Mouse (Mus musculus): Measurements from ENCODE around the gene Cldn18.

The Cldn18 gene

GRCm38 (mm10) chr9:99717134-99717533 lies at the start of gene Cldn18:
TSS of gene Cldn18 (minus strand) at chr9:99717267.
- no peak for DNase-seq (ENCODE audit: extremely low spot score, low spot score)

DNA sequence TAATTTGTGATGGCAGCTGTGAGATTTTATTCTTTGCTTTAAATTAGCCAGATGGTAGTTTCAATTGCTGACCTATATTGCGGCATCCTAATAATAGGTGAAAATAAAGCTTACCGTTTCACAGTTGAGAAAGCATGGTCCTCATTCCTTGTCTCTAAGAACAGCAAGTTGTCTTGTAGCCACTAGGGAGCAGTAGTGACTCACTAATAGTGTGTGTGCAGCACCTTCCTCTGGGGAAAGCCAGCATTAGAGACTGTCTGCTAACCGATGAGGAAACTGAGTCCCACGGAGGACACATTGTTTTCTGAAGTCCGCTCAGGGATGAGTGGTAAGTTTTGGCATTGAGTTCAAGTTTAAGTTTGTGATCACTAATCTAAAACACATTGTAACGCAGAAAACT lies 46.5 kb upstream of the Cldn18 start:
- DNase-seq (ENCODE audit: extremely low spot score, low spot score), result no peak

GRCm38 (mm10) chr9:99750272-99750671 lies 33.2 kb upstream of the Cldn18 start:
- DNase-seq (ENCODE audit: extremely low spot score, low spot score), result no peak

- no peak for DNase-seq (ENCODE audit: extremely low spot score, low spot score)
Observed at GRCm38 (mm10) chr9:99748279-99748678, 31.2 kb upstream of the Cldn18 start.

GRCm38 (mm10) chr9:99747731-99748130 lies 30.7 kb upstream of the Cldn18 start:
- DNase-seq (ENCODE audit: extremely low spot score, low spot score), result no peak

GRCm38 (mm10) chr9:99744548-99744947 lies 27.5 kb upstream of the Cldn18 start:
- DNase-seq (ENCODE audit: extremely low spot score, low spot score), result no peak

DNA sequence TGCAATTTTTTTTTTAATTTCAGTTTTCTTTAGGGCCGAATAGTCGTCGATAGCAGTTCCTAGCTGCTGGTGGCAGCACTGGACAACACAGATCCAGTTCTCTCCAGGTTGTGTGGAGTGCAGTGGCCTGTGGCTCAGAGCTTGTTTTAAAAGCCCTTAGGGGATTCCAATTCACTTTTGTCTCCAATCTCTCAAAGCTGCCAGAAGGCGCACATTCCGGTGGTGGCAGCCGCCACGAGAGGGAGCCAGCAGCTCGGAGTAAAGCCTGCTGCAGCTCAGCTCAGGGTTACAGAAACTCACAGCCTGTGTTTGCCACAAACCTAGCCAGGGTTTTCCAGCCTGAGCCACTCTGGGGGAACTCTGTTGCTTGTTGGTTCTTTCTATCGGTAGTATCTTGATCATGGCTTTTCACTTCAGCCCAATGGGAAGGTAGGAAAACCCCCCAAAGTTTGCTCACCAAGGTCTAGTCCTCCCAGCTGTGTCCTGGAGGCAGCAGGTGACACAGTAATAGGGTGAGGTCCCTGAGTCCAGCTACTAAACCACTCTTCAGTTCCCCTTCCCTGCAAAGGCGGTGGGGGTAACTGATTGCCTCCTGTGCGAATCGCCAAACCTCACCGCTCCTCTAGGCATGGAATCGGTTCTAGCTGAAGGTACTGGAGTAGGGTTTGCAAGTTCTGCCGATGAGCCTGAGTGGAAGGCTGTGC lies 13.0 kb upstream of the Cldn18 start:
- peak; percentile 77 for DNase-seq (ENCODE audit: extremely low spot score, low spot score)

GRCm38 (mm10) chr9:99727819-99728218 lies 10.8 kb upstream of the Cldn18 start:
- no peak for DNase-seq (ENCODE audit: extremely low spot score, low spot score)

DNA sequence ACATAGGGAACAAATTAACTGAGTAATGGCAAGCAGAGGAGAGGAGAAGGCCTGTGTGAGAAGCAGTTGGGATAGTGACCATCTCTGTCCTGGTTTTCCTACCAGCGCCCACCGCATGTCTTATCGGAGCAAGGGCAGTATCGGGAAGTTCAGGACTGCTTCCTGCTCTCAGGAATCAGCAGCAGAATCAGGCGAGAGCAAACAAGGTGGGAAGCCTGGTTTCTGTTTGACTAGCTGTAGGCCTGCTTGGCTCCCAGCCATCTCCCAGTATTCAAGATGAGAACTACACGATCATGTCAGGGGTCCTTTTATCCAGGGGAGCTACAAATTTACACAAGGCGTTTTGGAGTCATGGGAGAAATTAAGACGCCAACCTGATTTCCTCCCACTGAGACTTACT lies 8.2 kb upstream of the Cldn18 start:
- no peak for DNase-seq (ENCODE audit: extremely low spot score, low spot score)

DNA sequence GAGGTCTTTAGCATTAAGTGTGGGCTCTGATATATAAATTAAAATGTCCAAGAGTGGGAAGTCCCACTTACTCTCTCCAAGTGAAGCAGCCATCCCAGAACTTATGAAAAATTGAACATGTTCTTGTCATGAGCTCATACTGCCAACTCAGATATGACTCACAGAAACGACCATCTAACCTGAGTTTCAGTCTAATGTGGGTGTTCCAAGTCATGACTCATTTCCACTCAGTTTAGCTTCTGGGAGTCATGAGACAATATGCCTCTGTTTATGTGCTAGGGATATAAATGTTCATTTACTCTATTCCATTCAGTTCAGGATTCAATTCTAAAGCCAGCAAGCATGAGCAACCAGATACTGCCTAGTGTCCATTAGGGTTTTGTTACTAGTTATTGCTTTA lies 2.9 kb upstream of the Cldn18 start:
- no peak for DNase-seq (ENCODE audit: extremely low spot score, low spot score)

GRCm38 (mm10) chr9:99710297-99710696 lies 6.8 kb downstream of the Cldn18 start:
- no peak for DNase-seq (ENCODE audit: extremely low spot score, low spot score)

DNA sequence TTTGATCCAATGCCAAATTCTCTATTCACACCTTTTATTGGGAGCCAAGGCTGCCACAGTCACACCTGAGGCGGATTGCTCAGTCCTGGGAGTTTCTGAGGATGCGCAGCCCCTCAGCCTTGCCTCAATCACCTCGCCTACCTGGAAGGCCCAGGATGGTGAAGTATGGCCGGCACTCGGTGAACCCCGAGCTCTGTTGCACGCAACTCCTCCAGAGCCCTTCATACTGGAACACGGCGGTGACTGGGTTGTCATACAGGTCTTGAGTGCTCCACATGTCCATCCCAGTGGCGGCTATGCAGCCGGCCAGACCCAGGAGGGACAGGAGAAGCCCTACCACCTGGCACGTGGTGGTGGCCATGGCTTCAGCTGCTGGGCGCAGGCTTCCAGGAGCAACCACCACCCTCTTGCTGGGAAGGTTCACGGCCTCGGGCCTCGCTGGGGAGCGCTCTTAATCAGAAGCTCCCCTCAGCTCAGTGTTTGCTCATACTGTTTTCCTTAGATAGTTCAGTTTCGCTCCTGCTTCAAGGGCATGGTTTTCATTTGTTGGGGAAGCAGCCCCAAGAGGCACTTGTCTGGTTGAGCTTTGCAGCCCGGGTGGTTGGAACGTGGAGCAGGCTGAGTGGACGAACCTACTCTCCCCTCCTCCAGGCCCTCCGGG lies 7.3 kb downstream of the Cldn18 start:
- no peak for DNase-seq (ENCODE audit: extremely low spot score, low spot score)

GRCm38 (mm10) chr9:99707425-99708126 lies 9.5 kb downstream of the Cldn18 start:
- DNase-seq (ENCODE audit: extremely low spot score, low spot score), result no peak

- DNase-seq (ENCODE audit: extremely low spot score, low spot score), result no peak
Observed at GRCm38 (mm10) chr9:99706264-99706663, 10.8 kb downstream of the Cldn18 start.

GRCm38 (mm10) chr9:99703711-99704110 lies 13.4 kb downstream of the Cldn18 start:
- no peak for DNase-seq (ENCODE audit: extremely low spot score, low spot score)

DNA sequence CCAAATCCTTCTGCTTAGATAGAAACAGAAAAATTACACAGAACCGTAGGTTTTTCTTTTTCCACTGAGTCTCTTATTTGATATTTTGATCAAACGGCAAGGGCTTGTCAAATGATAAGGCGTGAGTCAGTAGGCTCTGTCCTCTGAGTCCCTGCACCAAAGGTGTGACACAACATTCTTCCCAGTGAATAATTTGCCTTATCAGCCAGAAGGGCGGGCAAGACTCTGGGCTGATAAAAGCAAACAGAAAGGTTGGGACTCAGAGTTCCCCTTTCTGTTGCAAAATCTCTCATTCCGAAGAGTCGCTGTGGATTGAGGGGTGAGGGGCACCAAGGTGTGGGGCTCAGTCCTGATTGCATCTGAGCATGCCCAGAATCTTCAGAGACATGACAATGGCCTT lies 14.9 kb downstream of the Cldn18 start:
- DNase-seq (ENCODE audit: extremely low spot score, low spot score), result no peak

DNA sequence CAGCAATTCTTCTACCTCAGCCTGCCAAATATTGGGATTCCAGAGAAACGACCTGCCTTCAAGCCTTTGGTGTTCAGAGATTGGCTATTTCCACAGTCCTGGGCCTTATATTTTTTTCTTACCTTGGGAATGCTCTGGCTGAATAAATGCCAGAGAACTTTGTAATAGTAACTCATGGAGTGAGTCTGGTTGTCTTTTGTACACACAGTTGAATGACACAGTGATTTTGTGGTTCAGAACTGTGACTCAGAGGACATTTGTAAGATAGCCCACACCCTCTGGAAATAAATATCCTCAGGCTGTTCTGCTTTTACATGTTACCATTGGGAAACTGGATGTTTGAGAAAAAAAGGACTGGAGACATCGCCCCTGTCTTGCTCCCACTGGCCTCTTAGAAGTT lies 15.9 kb downstream of the Cldn18 start:
- DNase-seq (ENCODE audit: extremely low spot score, low spot score), result no peak

GRCm38 (mm10) chr9:99699752-99700389 lies 17.2 kb downstream of the Cldn18 start:
- no peak for DNase-seq (ENCODE audit: extremely low spot score, low spot score)

DNA sequence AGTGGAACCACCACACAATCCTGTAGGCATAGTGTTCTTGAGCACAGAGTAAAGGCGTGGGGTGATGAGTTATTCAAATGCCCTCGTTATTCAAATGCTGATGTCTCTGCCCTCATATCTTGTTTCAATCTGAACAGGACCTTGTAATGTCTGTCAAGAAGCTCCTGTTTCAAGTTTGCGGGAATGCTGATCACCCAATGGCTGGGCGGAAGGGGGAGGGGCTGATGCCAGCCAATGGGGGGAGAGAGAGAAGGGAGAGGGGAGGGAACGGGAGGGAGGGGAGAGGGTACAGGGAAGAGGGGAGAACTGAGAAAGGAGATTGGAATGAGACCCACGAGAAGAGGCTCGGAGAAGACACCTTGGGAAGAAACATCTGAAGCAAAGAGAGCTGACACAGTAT lies 22.1 kb downstream of the Cldn18 start:
- DNase-seq (ENCODE audit: extremely low spot score, low spot score), result no peak

DNA sequence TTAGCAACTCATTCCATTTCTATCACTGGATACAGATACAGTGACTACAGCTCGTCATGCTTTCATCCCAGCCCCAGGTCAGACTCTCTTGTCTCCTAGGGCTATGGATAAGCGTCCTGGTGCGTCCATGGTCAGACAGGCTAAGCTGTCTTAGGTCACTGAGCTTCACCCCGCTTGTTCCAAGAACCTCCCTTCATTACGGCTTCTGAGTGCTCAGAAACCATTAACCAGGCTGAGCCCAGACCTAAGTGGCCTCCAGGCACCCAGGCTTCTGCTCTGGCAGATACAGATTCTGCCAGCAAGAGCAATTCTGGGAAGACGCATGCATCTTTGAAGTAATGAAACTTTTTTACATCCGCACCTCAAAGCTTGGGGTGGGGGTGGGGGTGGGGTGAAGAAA lies 26.7 kb downstream of the Cldn18 start:
- DNase-seq (ENCODE audit: extremely low spot score, low spot score), result no peak

GRCm38 (mm10) chr9:99689796-99690195 lies 27.3 kb downstream of the Cldn18 start:
- DNase-seq (ENCODE audit: extremely low spot score, low spot score), result no peak
